Mouse (Mus musculus) heart, embryonic 14.5 days (tissue): ENCODE results near the gene Kat2b. TPM values are rescaled to one million over a fixed set of nuclear protein-coding genes. Genes with fewer than 3 reads are reported as not detected.

Source experiments
- ATAC-seq: fragments of 200-750 bp; cut with Nextera tagmentation; 2 replicates; pipeline ENCODE4 v1.8.0; 2017; ENCODE audit warnings: low read depth, moderate TSS enrichment; ENCODE audit not compliant: insufficient number of reproducible peaks, insufficient read depth, low FRiP score
- H3K27ac ChIP-seq, 2 experiments: fragments of 200-500 bp in 1 of 2; fragments of 300-500 bp in 1 of 2; sonication (generic) in 1 of 2; replicated peaks in 1 of 2; 2 replicates each; pipeline ENCODE4 v1.5.1; 2012 to 2014; ENCODE audit warnings: low read depth in 2 of 2, low read length in 2 of 2, control low read depth in 1 of 2, mild to moderate bottlenecking in 1 of 2, mixed read lengths in 1 of 2; ENCODE audit not compliant: control insufficient read depth in 1 of 2, insufficient read depth in 1 of 2
- H3K27me3 ChIP-seq: fragments of 300-500 bp; sonication (generic); 2 replicates; pipeline ENCODE4 v1.6.1; 2014; ENCODE audit warnings: mild to moderate bottlenecking, low read length, control low read depth; ENCODE audit not compliant: control insufficient read depth, insufficient read depth
- H3K36me3 ChIP-seq: fragments of 300-500 bp; sonication (generic); 2 replicates; pipeline ENCODE4 v1.6.1; 2014; ENCODE audit warnings: mild to moderate bottlenecking, control low read depth, low read length, mixed read lengths; ENCODE audit not compliant: control insufficient read depth, insufficient read depth
- H3K4me1 ChIP-seq, 2 experiments: fragments of 200-500 bp in 1 of 2; fragments of 300-500 bp in 1 of 2; sonication (generic) in 1 of 2; 2 replicates each; pipeline ENCODE4 v1.6.1; 2012 to 2014; ENCODE audit warnings: low read length in 2 of 2, control low read depth in 1 of 2, mixed read lengths in 1 of 2; ENCODE audit not compliant: control insufficient read depth in 2 of 2, insufficient read depth in 2 of 2
- H3K4me2 ChIP-seq: fragments of 300-500 bp; sonication (generic); 2 replicates; pipeline ENCODE4 v1.6.1; 2014; ENCODE audit warnings: mild to moderate bottlenecking, low read length
- H3K4me3 ChIP-seq, 2 experiments: fragments of 200-500 bp in 1 of 2; fragments of 300-500 bp in 1 of 2; sonication (generic) in 1 of 2; 2 replicates each; pipeline ENCODE4 v1.5.1; 2012 to 2014; ENCODE audit warnings: low read length in 2 of 2, mild to moderate bottlenecking in 2 of 2, control low read depth in 1 of 2, low read depth in 1 of 2, moderate library complexity in 1 of 2; ENCODE audit not compliant: control insufficient read depth in 1 of 2, insufficient read depth in 1 of 2
- H3K9ac ChIP-seq: fragments of 300-500 bp; sonication (generic); 2 replicates; pipeline ENCODE4 v1.6.1; 2014; ENCODE audit warnings: mild to moderate bottlenecking, low read length
- H3K9me3 ChIP-seq: fragments of 300-500 bp; sonication (generic); 2 replicates; pipeline ENCODE4 v1.6.1; 2016; ENCODE audit warnings: low read length, control low read depth; ENCODE audit not compliant: control insufficient read depth
- WGBS: fragments of 180-500 bp; shearing (Covaris S2); extraction: QIAGEN DNeasy Blood & Tissue Kit; methylation state at CpG from one replicate; pipeline ENCODE4 v1.1.7; 2014; 5-methylcytosine and 5-hydroxymethylcytosine counted together
- polyA plus RNA-seq: library from polyadenylated mRNA; unstranded; fragments of >200 nt; fragmentation: Nextera tagmentation; extraction: Ambion mirVana; gene quantifications from 2 replicates; pipeline ENCODE4 v1.2.1, GENCODE M21; 2014

Kat2b gene
- polyA plus RNA-seq, 1 experiment from 2014 or later: 16.6 TPM

DNA sequence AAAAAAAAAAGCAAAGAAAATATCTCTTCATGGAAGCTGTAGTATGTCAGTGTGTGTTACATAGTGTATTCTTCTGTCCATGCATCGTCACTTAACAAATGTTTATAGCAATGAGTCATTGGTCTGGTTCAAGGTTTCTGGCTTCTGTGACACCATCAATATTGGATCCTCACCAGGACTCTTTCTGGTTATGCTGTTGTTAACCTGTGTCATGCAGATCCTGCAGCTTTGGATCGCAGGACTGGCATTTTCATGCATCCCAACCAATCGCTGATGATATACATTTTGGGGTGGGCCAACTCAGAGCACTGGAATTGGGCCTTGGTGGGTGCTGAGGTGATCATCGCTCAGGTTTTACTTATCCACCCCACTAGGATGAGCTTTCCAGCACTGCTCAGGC is 24.1 kb upstream of the Kat2b start:
- ATAC-seq: no peak
- H3K4me2 ChIP-seq: no peak overlapping the region
- no peaks in the 10 kb centered on the region for H3K9me3 ChIP-seq
- WGBS: 91% methylated on average over 4 of the region's 4 CpGs
- no peaks in the 10 kb centered on the region for H3K36me3 ChIP-seq
- H3K27me3 ChIP-seq: no peaks in the 10 kb centered on the region
- no peak overlapping the region for H3K9ac ChIP-seq
- H3K4me3 ChIP-seq: no peak overlapping the region
- no peak overlapping the region for H3K27ac ChIP-seq
- no peaks in the 10 kb centered on the region; a peak in 1 of 4 replicates for H3K4me1 ChIP-seq

DNA sequence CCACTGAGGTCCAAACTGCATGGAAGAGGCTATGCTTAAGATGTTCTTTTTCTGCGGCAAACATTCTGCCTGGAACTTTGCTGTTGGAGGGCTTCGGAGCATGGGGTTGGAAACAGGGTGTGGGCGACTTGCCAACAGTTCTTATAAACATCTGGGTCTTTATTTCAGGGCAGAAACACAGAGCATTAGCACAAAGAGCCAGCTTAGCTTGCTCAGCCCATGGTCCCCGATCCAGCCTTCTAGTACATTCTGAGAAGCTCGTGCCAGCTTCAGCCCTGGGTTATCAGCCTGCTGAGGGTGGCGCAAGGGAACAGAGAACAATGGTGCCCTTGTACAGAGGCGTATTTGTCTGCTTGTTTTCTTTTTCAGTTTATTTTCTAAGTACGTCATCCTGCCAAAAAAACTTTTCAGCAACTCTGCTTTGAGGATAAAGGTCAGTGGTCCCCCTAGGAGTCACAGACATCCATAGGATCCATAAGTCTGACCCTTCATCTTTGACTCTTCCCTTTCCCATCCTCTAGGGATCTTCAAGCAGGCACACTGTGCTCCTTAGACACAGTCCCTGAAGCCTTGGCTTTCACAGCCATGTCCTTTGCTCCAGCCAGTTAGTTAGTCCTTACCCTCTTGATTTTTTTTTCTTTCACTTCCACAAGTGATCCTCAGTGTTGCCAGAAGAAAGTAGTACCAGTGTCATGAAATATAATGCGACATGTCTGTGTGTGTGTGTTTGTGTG is 22.9 kb upstream of the Kat2b start:
- no peak for ATAC-seq
- Histone ChIP-seq H3K9me3 (no peaks in the 10 kb centered on the region), H3K4me3 (no peak overlapping the region), H3K27ac (peak overlapping the region; percentile 19 to 23; a peak in 2 of 4 replicates), H3K27me3 (no peaks in the 10 kb centered on the region), H3K36me3 (no peaks in the 10 kb centered on the region), H3K9ac (no peak overlapping the region), H3K4me2 (no peak overlapping the region), H3K4me1 (no peaks in the 10 kb centered on the region; a peak in 1 of 4 replicates)
- WGBS: 63% methylated on average over 9 of the region's 9 CpGs

DNA sequence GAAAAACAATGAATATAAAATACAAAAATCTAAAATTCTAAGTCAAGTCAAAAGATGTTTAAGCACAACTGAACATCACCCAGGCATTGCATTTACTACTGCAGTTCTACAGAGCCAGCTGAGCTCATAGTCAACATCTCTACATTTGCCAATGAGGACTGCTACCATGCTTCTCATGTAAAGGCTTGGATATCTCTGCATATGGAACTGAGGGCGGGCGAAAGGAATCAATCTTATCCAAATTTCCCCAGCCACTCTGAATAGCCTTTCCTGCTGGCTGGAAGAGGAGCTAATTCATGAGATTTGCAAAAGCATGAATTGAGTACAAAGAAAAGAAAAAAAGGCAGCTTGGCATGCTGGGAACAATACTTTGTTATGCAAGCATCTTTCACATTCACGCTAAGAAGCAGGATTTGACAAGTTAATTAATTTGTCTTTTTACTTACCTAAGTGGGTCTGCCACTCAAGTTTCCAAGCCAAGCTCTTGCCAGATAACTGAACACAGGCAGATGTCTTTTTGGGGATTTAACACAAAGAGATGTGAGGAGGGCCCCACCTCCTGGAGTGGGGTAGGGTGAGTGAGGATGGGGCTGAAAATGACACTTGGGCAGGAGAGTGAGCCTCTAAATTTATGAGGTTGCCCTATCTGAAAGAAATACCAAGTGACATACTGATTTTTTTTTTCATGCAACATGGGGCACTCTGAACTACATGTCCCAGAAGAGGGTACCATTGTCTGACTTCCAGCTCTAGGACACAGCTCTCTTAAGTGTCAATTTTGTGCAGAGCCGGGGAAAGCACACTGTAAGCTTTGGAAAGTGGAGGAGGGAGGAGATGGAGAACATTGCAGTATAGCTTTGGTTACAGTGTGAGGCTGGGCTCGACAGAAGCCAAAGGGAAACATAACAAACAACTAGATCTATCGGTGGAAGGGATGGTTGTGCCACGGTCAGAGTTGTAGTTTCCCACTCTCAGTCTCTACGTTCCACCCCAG is 15.1 kb upstream of the Kat2b start:
- Histone ChIP-seq H3K4me1 (no peaks in the 10 kb centered on the region), H3K9me3 (peaks cover 5% of the 10 kb centered on the region; the same call in 1 of the 2 replicates), H3K4me2 (no peak overlapping the region), H3K27ac (no peak overlapping the region), H3K4me3 (no peak overlapping the region), H3K9ac (no peak overlapping the region), H3K27me3 (no peaks in the 10 kb centered on the region), H3K36me3 (no peaks in the 10 kb centered on the region)
- ATAC-seq: no peak
- WGBS: 72% methylated on average over 8 of the region's 8 CpGs

DNA sequence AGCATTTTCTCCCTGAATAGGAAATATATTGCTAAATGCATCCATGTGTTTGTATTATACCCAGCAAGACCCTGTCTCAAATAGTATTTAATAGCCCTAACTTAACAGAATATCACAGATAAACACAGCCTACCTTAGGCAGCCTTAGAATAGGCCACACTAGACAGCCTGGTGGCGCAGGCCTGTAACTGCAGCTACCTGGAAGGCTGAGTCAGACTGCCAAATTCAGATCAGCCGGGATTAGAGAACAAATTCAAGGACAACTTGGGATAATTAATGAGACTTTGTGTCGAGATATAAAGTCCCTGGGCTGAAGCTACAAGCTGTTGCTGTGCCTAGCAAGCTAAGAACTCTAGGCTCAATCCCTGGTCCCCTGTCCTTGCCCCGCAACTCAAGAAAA is 12.6 kb upstream of the Kat2b start:
- WGBS: 69% methylated on average over 4 of the region's 4 CpGs
- Histone ChIP-seq H3K4me3 (no peak overlapping the region), H3K9me3 (peaks cover 5% of the 10 kb centered on the region; the same call in 1 of the 2 replicates), H3K36me3 (no peaks in the 10 kb centered on the region), H3K4me1 (peaks cover 0 to 3% of the 10 kb centered on the region in 2 experiments; a peak in 2 of 4 replicates), H3K27ac (no peak overlapping the region), H3K4me2 (no peak overlapping the region), H3K9ac (no peak overlapping the region), H3K27me3 (no peaks in the 10 kb centered on the region)
- no peak for ATAC-seq

DNA sequence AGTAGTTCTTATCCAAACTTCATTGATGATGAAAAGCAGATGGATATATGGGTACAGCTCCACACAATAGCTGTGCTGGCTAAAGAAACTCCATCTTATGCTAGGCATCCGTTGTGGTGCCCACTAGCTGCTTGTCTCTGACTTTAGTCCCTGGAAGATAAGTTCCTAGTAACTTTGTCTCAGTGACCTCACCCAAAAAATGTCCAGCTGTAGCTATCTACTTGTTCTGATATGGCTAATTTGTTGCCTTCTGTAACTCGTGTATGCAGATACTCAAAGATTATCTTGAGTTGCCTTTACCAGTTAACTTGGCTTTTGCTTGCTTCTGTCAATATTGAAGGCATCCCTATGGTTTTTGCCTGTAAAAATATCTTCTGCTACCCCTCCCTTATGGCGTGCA is 11.8 kb upstream of the Kat2b start:
- Histone ChIP-seq H3K9me3 (peaks cover 5% of the 10 kb centered on the region; the same call in 1 of the 2 replicates), H3K36me3 (no peaks in the 10 kb centered on the region), H3K27ac (no peak overlapping the region), H3K27me3 (no peaks in the 10 kb centered on the region), H3K4me3 (no peak overlapping the region), H3K4me2 (no peak overlapping the region), H3K9ac (no peak overlapping the region), H3K4me1 (peaks cover 0 to 3% of the 10 kb centered on the region in 2 experiments; a peak in 2 of 4 replicates)
- ATAC-seq: no peak
- 49% methylated on average over 3 of the region's 3 CpGs for WGBS

DNA sequence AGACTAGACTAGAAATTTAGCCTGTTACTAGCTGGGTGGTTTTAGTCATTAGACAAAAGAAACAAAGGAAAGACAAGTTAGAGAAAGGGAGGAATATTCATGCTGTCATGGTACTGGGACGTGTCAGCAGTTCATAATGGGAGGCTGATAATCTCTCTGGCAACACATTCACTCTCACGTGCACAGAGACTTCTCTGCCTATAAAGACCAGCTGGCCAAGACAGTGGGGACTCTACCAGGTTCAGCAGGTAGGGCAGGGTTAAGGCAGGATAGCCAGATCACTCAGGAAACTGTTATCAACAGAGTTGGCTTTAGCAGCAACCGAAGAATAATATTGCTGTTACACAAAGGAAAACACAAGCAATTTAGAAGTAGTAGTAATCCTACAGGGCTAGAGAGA is 9.2 kb upstream of the Kat2b start:
- Histone ChIP-seq H3K4me3 (no peak overlapping the region), H3K9ac (no peak overlapping the region), H3K27ac (no peak overlapping the region), H3K4me1 (peaks cover 0 to 3% of the 10 kb centered on the region in 2 experiments; a peak in 2 of 4 replicates), H3K27me3 (no peaks in the 10 kb centered on the region), H3K9me3 (no peaks in the 10 kb centered on the region), H3K36me3 (no peaks in the 10 kb centered on the region), H3K4me2 (no peak overlapping the region)
- WGBS: 20% methylated on average over 3 of the region's 3 CpGs
- no peak for ATAC-seq

DNA sequence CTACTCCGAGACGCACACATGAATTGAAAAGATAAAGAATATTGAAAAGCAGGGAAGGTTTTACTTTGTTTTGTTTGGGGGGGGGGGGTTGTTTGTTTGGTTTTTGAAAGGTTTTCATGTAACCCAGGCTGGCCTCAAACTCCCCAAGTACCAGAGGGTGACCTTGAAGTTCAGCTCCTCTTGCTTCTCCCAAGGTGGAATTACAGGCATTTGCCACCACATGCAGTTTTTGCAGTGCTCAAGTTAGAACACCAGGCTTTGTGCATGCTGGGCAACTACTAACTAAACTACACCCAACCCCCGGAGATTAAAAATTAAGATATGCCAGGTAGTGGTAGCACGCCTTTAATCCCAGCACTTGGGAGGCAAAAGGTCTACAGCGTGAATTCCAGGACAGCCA is 7.0 kb upstream of the Kat2b start:
- Histone ChIP-seq H3K4me3 (no peak overlapping the region), H3K4me2 (no peak overlapping the region), H3K36me3 (no peaks in the 10 kb centered on the region), H3K9me3 (no peaks in the 10 kb centered on the region), H3K9ac (no peak overlapping the region), H3K4me1 (peaks cover 0 to 3% of the 10 kb centered on the region in 2 experiments; a peak in 2 of 4 replicates), H3K27ac (no peak overlapping the region), H3K27me3 (no peaks in the 10 kb centered on the region)
- ATAC-seq: no peak
- WGBS: 75% methylated on average over 5 of the region's 5 CpGs
